Mouse (Mus musculus) ZHBTc4 (cell line): Measurements from ENCODE around the gene Ap1m2.
"Not testable (repeated sequence)": the region's sequence is repeated elsewhere in the genome, so short reads cannot be mapped to it uniquely, and the experiment has no call there.

ENCODE experiments used
- DNase-seq: peaks from one replicate; pipeline ENCODE4 v3.0.0-alpha.2; 2011; ENCODE audit warnings: low read depth, low spot score

Gene Ap1m2

GRCm38 (mm10) chr9:21327569-21327968, 15.4 kb upstream of the Ap1m2 start:
- no peak for DNase-seq

GRCm38 (mm10) chr9:21324269-21324668, 12.1 kb upstream of the Ap1m2 start:
- DNase-seq: no peak

GRCm38 (mm10) chr9:21322917-21323297, 10.8 kb upstream of the Ap1m2 start:
- not testable (repeated sequence) for DNase-seq

GRCm38 (mm10) chr9:21322211-21322916, 10.2 kb upstream of the Ap1m2 start:
- DNase-seq: peak; percentile 53

GRCm38 (mm10) chr9:21321513-21321835, 9.3 kb upstream of the Ap1m2 start:
- DNase-seq: peak; percentile 56

GRCm38 (mm10) chr9:21320619-21321512, 8.7 kb upstream of the Ap1m2 start, which contains the start of gene Slc44a2:
Slc44a2 (plus strand) TSS chr9:21320698.
- DNase-seq: peak; percentile 91

- DNase-seq: no peak
These were observed 8.1 kb upstream of the Ap1m2 start for GRCm38 (mm10) chr9:21320280-21320618.

- DNase-seq: no peak
These were observed 7.4 kb upstream of the Ap1m2 start for GRCm38 (mm10) chr9:21319503-21319902.

- no peak for DNase-seq
These were observed 6.7 kb upstream of the Ap1m2 start for GRCm38 (mm10) chr9:21318792-21319191.

GRCm38 (mm10) chr9:21316696-21317095, 4.6 kb upstream of the Ap1m2 start:
- DNase-seq: no peak

- peak; percentile 87 for DNase-seq
These were observed 3.3 kb upstream of the Ap1m2 start for GRCm38 (mm10) chr9:21315421-21315820.

GRCm38 (mm10) chr9:21314367-21315140, 2.4 kb upstream of the Ap1m2 start:
- no peak for DNase-seq

- peak; percentile 94 for DNase-seq
These were observed 1.3 kb upstream of the Ap1m2 start for GRCm38 (mm10) chr9:21313394-21313793.

GRCm38 (mm10) chr9:21311695-21312094, 442 bp downstream of the Ap1m2 start:
- DNase-seq: no peak

GRCm38 (mm10) chr9:21309150-21309741, 2.9 kb downstream of the Ap1m2 start:
- peak; percentile 96 for DNase-seq

- DNase-seq: no peak
These were observed 7.1 kb downstream of the Ap1m2 start for GRCm38 (mm10) chr9:21305065-21305464.

- DNase-seq: peak; percentile 80
These were observed 13.1 kb downstream of the Ap1m2 start for GRCm38 (mm10) chr9:21299014-21299413.

- DNase-seq: no peak
These were observed 19.9 kb downstream of the Ap1m2 start for GRCm38 (mm10) chr9:21292271-21292670.

GRCm38 (mm10) chr9:21291868-21292267, 20.3 kb downstream of the Ap1m2 start:
- DNase-seq: not testable (repeated sequence)

GRCm38 (mm10) chr9:21291022-21291787, 20.9 kb downstream of the Ap1m2 start, which contains the start of gene Cdkn2d:
Cdkn2d (minus strand) TSS chr9:21291407.
- DNase-seq: peak; percentile 100

- DNase-seq: no peak
These were observed 21.5 kb downstream of the Ap1m2 start for GRCm38 (mm10) chr9:21290589-21290988.
